Mouse (Mus musculus) gastrocnemius, postnatal 10 days (tissue): ENCODE results near the gene Cks1brt. TPM values are rescaled to one million over a fixed set of nuclear protein-coding genes. Genes with fewer than 3 reads are reported as not detected.
"Not testable (repeated sequence)": the region's sequence is repeated elsewhere in the genome, so short reads cannot be mapped to it uniquely, and the experiment has no call there.

ENCODE experiments used
- DNase-seq: peaks from one replicate; pipeline ENCODE4 v3.0.0; 2021; ENCODE audit warnings: mixed read lengths
- long read RNA-seq, 2 experiments: library from polyadenylated mRNA; stranded (forward); transcript quantifications; one replicate each; pipeline ENCODE4 v2.0.0; 2021
- microRNA-seq, 2 experiments: library from miRNA; unstranded; fragments of <30 nt; microRNA quantifications; one replicate each; pipeline ENCODE4 v1.2.0; 2021
- total RNA-seq, 2 experiments: library from RNA; stranded (reverse); gene quantifications; 2 replicates each; pipeline ENCODE4 v1.2.3; 2021

Gene Cks1brt
- total RNA-seq, result not detected
- long read RNA-seq, experiment 1, result 0 reads
- long read RNA-seq, experiment 2, result 0 reads

DNA sequence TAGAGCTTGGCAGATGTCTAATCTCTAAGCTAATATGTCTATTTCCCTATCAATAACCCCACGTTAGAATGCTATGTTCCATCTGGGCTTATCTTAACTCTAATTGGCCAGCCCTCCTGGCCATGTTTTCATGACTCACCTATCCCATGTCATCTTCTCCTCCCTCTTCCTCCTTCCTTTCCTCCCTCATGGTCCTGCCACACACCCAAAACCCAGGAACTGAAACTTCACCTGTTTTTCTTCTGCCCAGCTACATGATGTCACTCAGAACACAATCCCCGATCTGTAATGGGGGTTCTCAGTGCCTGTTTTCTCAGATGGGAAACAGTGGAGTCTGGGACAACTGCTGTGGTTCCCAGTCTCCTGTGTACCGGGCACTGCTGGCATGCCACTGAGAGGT is at the start of gene Cks1brt:
Gene Cks1brt (plus strand): TSS at position 301 of the 400 bp plus-strand sequence.
- no peak for DNase-seq

GRCm38 (mm10) chr8:85113241-85113640 is 38.5 kb upstream of the Cks1brt start:
- no peak for DNase-seq

GRCm38 (mm10) chr8:85115501-85115900 is 36.2 kb upstream of the Cks1brt start:
- DNase-seq, result no peak

- DNase-seq, result no peak
Observed at GRCm38 (mm10) chr8:85116984-85117383, 34.7 kb upstream of the Cks1brt start.

- DNase-seq, result peak; percentile 71
Observed at GRCm38 (mm10) chr8:85119052-85119981, 32.4 kb upstream of the Cks1brt start.

DNA sequence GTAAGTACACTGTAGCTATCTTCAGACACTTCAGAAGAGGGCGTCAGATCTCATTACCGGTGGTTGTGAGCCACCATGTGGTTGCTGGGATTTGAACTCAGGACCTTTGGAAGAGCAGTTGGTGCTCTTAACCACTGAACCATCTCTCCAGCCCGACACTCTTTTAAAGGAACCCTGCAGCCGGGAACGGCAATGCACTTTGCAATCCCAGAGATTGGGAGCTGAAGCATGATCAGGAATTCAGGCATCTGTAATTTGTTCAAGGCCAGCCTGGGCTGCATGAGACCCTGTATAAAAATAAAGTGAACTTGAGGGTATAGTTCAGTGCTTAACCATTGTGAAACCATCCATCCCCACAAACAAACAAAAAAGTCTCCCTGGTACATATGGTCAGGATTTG is 31.5 kb upstream of the Cks1brt start:
- DNase-seq, result not testable (repeated sequence)

DNA sequence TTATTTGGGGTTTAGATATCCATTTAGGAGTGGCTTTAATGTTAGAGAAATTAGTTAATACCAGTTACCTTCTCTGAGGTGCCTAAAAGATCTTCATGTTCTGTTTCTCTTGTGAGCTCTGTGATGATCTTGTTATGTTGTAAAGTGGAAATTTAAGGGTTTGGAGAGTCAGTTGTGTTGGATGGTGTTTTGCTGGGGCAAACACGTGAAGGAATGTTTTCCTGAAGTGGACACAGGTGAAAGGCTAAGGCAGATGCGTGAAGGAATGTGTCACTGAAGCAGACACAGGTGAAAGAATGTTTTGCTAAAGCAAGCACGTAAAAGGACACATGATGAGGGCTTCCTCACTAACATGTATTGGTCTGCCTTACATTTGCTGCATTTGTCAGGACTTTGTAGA is 28.7 kb upstream of the Cks1brt start, which contains the start of gene Zfp791:
Gene Zfp791 (minus strand): TSS at position 101 of the 400 bp plus-strand sequence.
- no peak for DNase-seq

DNA sequence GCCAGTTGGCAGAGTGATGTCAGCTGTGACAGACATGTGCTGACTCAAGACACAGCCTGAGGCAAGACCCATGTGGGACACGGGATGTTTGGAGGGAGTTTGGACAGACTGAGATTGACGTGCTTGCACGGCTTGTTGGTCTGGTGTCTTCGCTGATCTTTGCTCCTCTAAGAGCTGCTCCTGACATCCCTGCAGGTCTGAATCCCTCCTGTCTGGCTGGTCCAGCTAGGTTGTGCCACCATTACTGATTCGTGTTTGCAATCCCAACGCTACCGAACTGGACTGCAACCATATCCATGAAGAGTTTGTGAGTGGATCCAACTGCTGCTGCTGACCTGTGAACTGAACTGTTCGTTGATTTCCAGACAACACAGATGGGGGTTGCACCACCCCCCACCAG is 28.0 kb upstream of the Cks1brt start:
- DNase-seq, result no peak

DNA sequence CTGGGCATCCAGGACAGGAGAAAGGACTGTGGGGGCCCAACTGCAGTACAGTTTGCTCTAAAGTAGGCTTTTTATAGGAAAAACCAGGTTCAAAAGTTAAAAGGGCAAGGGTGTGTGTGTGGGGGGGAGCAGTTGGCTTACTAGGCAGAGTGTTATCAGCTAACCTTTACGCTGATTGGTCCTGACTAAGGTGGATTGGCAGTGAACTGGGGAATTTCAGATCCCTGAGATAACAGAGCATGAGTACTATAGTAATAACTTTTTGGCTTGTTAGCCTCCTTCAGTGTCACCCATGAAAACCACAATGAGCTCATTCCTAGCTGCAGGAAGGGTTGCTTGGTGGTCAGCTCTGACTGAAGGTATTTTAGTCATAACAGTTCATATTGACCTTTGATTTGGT is 19.4 kb upstream of the Cks1brt start:
- no peak for DNase-seq

GRCm38 (mm10) chr8:85135690-85136089 is 16.0 kb upstream of the Cks1brt start:
- DNase-seq, result not testable (repeated sequence)

DNA sequence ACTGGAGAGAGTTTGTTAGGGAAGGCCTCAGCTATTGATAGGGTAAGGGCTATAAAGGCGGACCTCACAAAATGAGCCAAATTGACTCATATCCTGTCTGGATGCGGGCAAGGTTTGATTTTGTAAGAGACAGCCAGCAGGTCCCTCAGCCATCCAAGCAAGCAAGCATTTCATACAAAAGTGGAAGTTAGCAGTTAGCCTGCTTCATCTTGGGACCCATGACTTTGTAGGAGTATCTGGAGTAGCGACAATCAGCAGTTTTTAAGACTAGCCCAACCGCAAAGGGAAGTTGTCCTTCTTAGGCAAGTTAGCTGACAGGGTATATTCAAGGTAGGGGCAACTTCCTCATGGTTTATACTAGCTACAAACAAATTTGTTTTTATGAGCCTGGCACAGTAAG is 9.2 kb upstream of the Cks1brt start:
- DNase-seq, result no peak

DNA sequence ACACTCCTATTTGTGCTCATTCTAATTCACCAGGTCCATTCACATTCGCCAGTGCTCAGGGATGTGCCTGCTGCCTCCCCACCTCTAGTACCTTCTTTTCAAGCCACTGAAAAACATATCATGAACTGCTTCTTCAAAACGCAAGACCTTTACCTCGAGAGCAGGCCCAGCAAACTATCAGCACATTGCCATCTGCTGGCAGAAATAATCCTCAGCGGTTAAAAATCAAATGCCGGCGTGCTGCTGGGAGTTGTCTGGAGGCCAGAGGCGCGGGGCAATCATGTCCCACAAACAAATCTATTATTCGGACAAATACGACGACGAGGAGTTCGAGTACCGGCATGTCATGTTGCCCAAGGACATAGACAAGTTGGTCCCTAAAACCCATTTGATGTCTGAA is 19.6 kb downstream of the Cks1brt start:
- DNase-seq, result peak; percentile 18

GRCm38 (mm10) chr8:85175892-85176291 is 24.2 kb downstream of the Cks1brt start:
- DNase-seq, result no peak

GRCm38 (mm10) chr8:85192346-85192745 is 40.6 kb downstream of the Cks1brt start:
- no peak for DNase-seq

GRCm38 (mm10) chr8:85220220-85220619 is 68.5 kb downstream of the Cks1brt start:
- DNase-seq, result no peak

DNA sequence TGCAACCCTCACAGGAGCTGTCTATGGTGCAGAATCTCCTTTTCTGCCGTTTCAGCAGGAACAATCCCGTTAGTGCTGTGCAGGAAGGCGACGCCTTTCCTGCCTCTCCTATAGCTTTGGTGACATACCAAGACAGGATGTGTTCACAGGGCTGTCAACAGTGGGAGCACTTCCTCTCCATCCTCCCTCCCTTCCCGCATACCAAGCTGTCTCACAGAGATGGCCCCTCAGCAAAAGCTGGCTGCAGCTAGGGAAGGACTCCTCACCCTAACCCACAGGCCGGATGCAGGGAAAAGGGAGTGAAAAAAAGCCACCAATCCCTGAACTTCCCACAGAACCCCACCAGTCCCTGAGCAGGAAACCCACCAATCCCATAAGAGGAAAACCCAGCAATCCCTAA is 69.3 kb downstream of the Cks1brt start:
- DNase-seq, result no peak

Small RNA genes within 50 kb of the gene (microRNA-seq; reads per million reads assigned to microRNA genes)
- gene Gm23388, result 0 to 0.25 reads per million in 2 experiments

Other genes starting within 250 kb of the Cks1brt start
- under 1 TPM in 1 of 2 experiments, not detected in 1; 0.84 TPM for gene Klf1, start 250.0 kb upstream of the Cks1brt start, total RNA-seq
- 1 to 10 TPM; 5.7 to 6.2 TPM for gene Dnase2a, start 243.4 kb upstream of the Cks1brt start, total RNA-seq
- under 1 TPM; 0.20 to 0.45 TPM for gene Mast1, start 214.6 kb upstream of the Cks1brt start, total RNA-seq
- gene Rtbdn, start 204.9 kb upstream of the Cks1brt start, total RNA-seq, result not detected
- not detected for gene Gm49661, start 182.5 kb upstream of the Cks1brt start, total RNA-seq
- 100 to 1,000 TPM; 260 to 267 TPM for gene Prdx2, start 182.3 kb upstream of the Cks1brt start, total RNA-seq
- 10 to 100 TPM; 26.7 to 36.8 TPM for gene Rnaseh2a, start 182.2 kb upstream of the Cks1brt start, total RNA-seq
- 1 to 10 TPM; 5.8 to 8.9 TPM for gene Junb, start 173.2 kb upstream of the Cks1brt start, total RNA-seq
- gene Hook2, start 161.3 kb upstream of the Cks1brt start, total RNA-seq, result 1 to 10 TPM; 2.3 to 2.7 TPM
- gene Best2, start 137.4 kb upstream of the Cks1brt start, total RNA-seq, result not detected
- gene Asna1, start 126.6 kb upstream of the Cks1brt start, total RNA-seq, result 10 to 100 TPM; 47.4 to 47.8 TPM
- gene Trir, start 125.1 kb upstream of the Cks1brt start, total RNA-seq, result 10 to 100 TPM; 94.0 to 98.0 TPM
- gene Tnpo2, start 115.0 kb upstream of the Cks1brt start, total RNA-seq, result 10 to 100 TPM; 27.7 to 35.6 TPM
- gene Fbxw9, start 91.9 kb upstream of the Cks1brt start, total RNA-seq, result 1 to 10 TPM; 5.5 to 7.5 TPM
- not detected for gene Gm5741, start 83.9 kb upstream of the Cks1brt start, total RNA-seq
- gene Dhps, start 80.2 kb upstream of the Cks1brt start, total RNA-seq, result 10 to 100 TPM; 20.6 to 22.1 TPM
- 10 to 100 TPM; 41.1 to 48.0 TPM for gene Wdr83os, start 71.2 kb upstream of the Cks1brt start, total RNA-seq
- 10 to 100 TPM; 18.2 to 21.6 TPM for gene Wdr83, start 70.6 kb upstream of the Cks1brt start, total RNA-seq
- 10 to 100 TPM; 16.6 to 20.9 TPM for gene Man2b1, start 68.7 kb upstream of the Cks1brt start, total RNA-seq
- gene Zfp791, start 28.8 kb upstream of the Cks1brt start, total RNA-seq, result 1 to 10 TPM in 1 of 2 experiments, under 1 TPM in 1; 0.79 to 1.0 TPM
- gene Olfr371, start 74.1 kb downstream of the Cks1brt start, total RNA-seq, result not detected
- gene Orc6, start 147.7 kb downstream of the Cks1brt start, total RNA-seq, result 10 to 100 TPM; 14.2 to 20.2 TPM
- 10 to 100 TPM; 57.9 to 59.7 TPM for gene Vps35, start 147.9 kb downstream of the Cks1brt start, total RNA-seq
- gene Mylk3, start 234.4 kb downstream of the Cks1brt start, total RNA-seq, result 1 to 10 TPM in 1 of 2 experiments, under 1 TPM in 1; 0.94 to 1.3 TPM